Mouse (Mus musculus): ENCODE measurements around the gene Nadk2. TPM values are rescaled to one million over a fixed set of nuclear protein-coding genes. Genes with fewer than 3 reads are reported as not detected.

Gene Nadk2
- total and polyA plus RNA-seq, 3 experiments: 20.9 to 74.8 (median 61.4) TPM

DNA sequence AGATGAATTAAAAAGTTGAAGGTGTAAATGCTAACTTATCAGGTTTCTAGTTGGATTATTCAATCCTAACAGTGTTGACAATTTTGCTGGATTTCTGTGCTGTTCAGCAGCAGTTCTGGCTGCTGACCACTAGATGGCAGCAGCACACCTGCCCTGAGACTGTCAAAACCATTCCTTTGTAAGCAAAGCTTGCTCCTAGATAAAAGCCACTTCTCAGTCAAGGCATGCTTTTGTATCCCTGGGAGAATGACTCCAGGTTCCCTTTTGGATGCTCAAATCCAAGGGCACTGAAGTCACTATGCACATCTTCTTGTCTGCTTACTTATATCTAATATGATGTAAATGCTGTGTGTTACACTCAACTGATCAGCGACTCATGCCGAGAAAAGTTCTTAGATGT, 49.0 kb downstream of the Nadk2 start:
- intact Hi-C loops (cut with DNase I): no loop called here
- Histone ChIP-seq H3K36me3 (ENCODE audit: control insufficient read depth, insufficient read depth, low read length) (no peaks in the 10 kb centered on the region), H3K79me2 (replicated peaks; ENCODE audit: control insufficient read depth, insufficient read depth, low read length) (no peaks in the 10 kb centered on the region), H3K9ac (ENCODE audit: low read depth, low read length) (no peak overlapping the region), H3K27me3 (ENCODE audit: control insufficient read depth, insufficient read depth, low read length) (no peaks in the 10 kb centered on the region), H3K4me3 (no peak overlapping the region), H3K4me1 (ENCODE audit: control insufficient read depth, insufficient read depth, low read length) (no peaks in the 10 kb centered on the region), H3K27ac (no peak overlapping the region)
- WGBS: 97% methylated on average over 2 of the region's 2 CpGs
- TF ChIP-seq POLR2A (IDR thresholded peaks at IDR 0.05; ENCODE audit: insufficient read depth, low read depth, low read length): no peak
- no peak for TF ChIP-seq CTCF (IDR thresholded peaks at IDR 0.05)
- peak; percentile 86 for TF ChIP-seq EP300 (IDR thresholded peaks at IDR 0.05; ENCODE audit: insufficient read depth, low read depth, low read length)
- DNase-seq: peak; percentile 37 to 45

- Histone ChIP-seq H3K27me3 (ENCODE audit: control insufficient read depth, insufficient read depth, low read length) (no peaks in the 10 kb centered on the region), H3K79me2 (replicated peaks; ENCODE audit: control insufficient read depth, insufficient read depth, low read length) (no peaks in the 10 kb centered on the region), H3K9ac (ENCODE audit: low read depth, low read length) (no peak overlapping the region), H3K4me3 (no peak overlapping the region), H3K36me3 (ENCODE audit: control insufficient read depth, insufficient read depth, low read length) (no peaks in the 10 kb centered on the region), H3K27ac (no peak overlapping the region), H3K4me1 (ENCODE audit: control insufficient read depth, insufficient read depth, low read length) (no peaks in the 10 kb centered on the region)
- intact Hi-C loops (cut with DNase I): no loop called here
- TF ChIP-seq CTCF (IDR thresholded peaks at IDR 0.05) (no peak), EP300 (IDR thresholded peaks at IDR 0.05; ENCODE audit: insufficient read depth, low read depth, low read length) (no peak), POLR2A (IDR thresholded peaks at IDR 0.05; ENCODE audit: insufficient read depth, low read depth, low read length) (no peak)
- DNase-seq: no peak
- WGBS: 71% methylated on average over 4 of the region's 4 CpGs
Measured at GRCm38 (mm10) chr15:9122989-9123388, 51.9 kb downstream of the Nadk2 start.

DNA sequence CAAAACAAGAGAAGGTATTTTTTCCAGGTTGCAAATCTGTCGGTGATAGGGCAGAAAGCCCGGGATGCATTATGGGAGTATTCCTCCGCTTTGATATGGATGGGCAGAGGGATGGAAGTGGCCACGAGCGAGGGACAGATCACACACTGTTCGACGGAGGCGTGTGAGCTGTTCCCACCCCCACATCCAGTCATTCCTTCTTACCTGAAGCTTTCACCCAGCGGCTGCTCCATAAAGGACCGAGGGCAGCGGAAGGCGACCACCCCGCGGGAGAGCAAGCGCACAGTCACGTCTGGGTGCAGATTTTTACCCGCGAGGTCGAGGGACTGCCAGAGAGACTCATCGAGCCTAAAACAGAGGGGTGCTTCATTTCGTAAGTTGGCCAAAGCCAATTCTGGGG, 53.8 kb downstream of the Nadk2 start:
- Histone ChIP-seq H3K36me3 (ENCODE audit: control insufficient read depth, insufficient read depth, low read length) (no peaks in the 10 kb centered on the region), H3K27me3 (ENCODE audit: control insufficient read depth, insufficient read depth, low read length) (no peaks in the 10 kb centered on the region), H3K9ac (ENCODE audit: low read depth, low read length) (no peak overlapping the region), H3K4me1 (ENCODE audit: control insufficient read depth, insufficient read depth, low read length) (no peaks in the 10 kb centered on the region), H3K79me2 (replicated peaks; ENCODE audit: control insufficient read depth, insufficient read depth, low read length) (no peaks in the 10 kb centered on the region), H3K27ac (no peak overlapping the region), H3K4me3 (no peak overlapping the region)
- DNase-seq: no peak
- TF ChIP-seq EP300 (IDR thresholded peaks at IDR 0.05; ENCODE audit: insufficient read depth, low read depth, low read length): no peak
- TF ChIP-seq CTCF (IDR thresholded peaks at IDR 0.05): no peak
- no peak for TF ChIP-seq POLR2A (IDR thresholded peaks at IDR 0.05; ENCODE audit: insufficient read depth, low read depth, low read length)
- intact Hi-C loops (cut with DNase I): no loop called here
- 94% methylated on average over 21 of the region's 21 CpGs for WGBS

DNA sequence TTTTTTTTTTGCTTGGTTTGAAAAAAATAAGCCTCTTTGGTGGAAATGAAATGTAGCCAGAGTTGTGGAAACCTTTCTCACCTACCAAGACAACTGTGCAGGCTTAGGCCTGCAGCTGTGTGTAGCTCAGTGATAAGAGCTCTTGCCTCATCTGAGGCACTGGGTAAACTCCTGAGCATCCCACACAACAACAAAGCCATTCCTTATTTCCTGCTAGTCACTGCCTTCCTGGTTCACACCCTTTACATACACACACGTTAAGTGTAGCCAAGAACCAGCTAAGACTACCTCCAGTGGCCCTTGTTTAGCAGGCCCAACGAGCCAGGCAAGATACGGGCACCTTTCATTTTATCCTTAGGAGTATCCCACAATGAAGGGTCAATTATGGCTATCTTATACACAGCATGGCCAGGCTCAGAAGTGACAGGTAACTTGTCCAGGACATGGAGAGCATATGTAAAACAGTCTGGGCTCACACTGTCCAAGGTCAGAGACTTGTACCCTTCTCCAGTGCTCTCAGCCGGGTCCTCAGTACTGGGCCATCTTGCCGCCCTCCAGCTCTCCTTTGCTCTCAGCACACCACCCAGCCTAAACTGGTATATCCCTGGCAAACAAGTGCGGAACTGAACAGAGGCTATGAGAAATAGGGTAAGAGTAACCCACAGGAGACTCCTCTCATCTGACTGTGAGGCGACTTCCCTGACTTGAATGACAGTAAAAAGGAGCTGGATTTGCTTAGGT, 56.2 kb downstream of the Nadk2 start:
- Histone ChIP-seq H3K9ac (ENCODE audit: low read depth, low read length) (no peak overlapping the region), H3K4me1 (ENCODE audit: control insufficient read depth, insufficient read depth, low read length) (no peaks in the 10 kb centered on the region), H3K27ac (no peak overlapping the region), H3K36me3 (ENCODE audit: control insufficient read depth, insufficient read depth, low read length) (no peaks in the 10 kb centered on the region), H3K27me3 (ENCODE audit: control insufficient read depth, insufficient read depth, low read length) (no peaks in the 10 kb centered on the region), H3K79me2 (replicated peaks; ENCODE audit: control insufficient read depth, insufficient read depth, low read length) (no peaks in the 10 kb centered on the region), H3K4me3 (no peak overlapping the region)
- 81% methylated on average over 7 of the region's 7 CpGs for WGBS
- no peak for TF ChIP-seq CTCF (IDR thresholded peaks at IDR 0.05)
- no peak for TF ChIP-seq POLR2A (IDR thresholded peaks at IDR 0.05; ENCODE audit: insufficient read depth, low read depth, low read length)
- TF ChIP-seq EP300 (IDR thresholded peaks at IDR 0.05; ENCODE audit: insufficient read depth, low read depth, low read length): no peak
- DNase-seq: no peak
- intact Hi-C loops (cut with DNase I): no loop called here

DNA sequence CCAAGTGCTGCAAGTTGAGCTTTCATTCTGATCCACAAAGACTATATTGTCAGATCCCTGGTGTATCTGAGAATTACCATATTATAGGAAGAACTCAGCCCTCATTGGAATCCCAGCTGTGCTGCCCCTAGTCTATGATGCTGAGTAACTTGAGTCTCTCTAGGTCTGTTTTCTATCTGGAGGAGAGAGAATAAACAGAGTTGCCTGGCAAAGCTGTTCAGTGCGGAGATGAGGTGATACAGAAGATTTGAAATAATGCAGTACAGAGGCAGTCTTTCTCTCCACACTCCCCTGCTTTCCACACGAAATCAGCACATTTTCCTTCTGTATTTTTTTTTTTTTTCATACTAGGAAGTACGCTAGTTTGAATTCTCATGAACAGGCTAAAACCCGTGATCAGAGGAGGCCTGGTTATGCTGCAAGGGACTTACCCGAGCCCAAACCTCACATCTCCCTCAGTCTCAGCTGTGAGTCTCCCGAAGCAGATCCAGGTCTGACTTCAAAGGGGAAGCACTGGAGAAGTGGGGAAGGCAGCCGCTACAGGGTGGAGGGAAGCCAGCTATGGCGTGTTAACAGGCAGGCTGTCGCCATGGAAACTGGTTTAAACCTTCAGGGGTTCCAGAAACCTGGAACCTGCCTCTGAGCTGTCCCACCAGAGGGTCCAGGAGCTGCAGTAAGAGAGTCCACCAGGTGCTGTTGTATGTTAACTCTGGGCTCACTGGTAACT, 59.9 kb downstream of the Nadk2 start:
- H3K79me2 ChIP-seq (replicated peaks; ENCODE audit: control insufficient read depth, insufficient read depth, low read length): no peaks in the 10 kb centered on the region
- intact Hi-C loops (cut with DNase I): no loop called here
- H3K27me3 ChIP-seq (ENCODE audit: control insufficient read depth, insufficient read depth, low read length): no peaks in the 10 kb centered on the region
- TF ChIP-seq CTCF (IDR thresholded peaks at IDR 0.05): no peak
- TF ChIP-seq EP300 (IDR thresholded peaks at IDR 0.05; ENCODE audit: insufficient read depth, low read depth, low read length): no peak
- no peak for TF ChIP-seq POLR2A (IDR thresholded peaks at IDR 0.05; ENCODE audit: insufficient read depth, low read depth, low read length)
- peaks cover 5% of the 10 kb centered on the region for H3K4me1 ChIP-seq (ENCODE audit: control insufficient read depth, insufficient read depth, low read length)
- peak overlapping the region; percentile 28; the same call in 1 of the 2 replicates for H3K27ac ChIP-seq
- 84% methylated on average over 9 of the region's 9 CpGs for WGBS
- no peak overlapping the region for H3K4me3 ChIP-seq
- H3K9ac ChIP-seq (ENCODE audit: low read depth, low read length): no peak overlapping the region
- no peaks in the 10 kb centered on the region for H3K36me3 ChIP-seq (ENCODE audit: control insufficient read depth, insufficient read depth, low read length)
- peak in 1 of 2 experiments; percentile 12 for DNase-seq

- Histone ChIP-seq H3K36me3 (ENCODE audit: control insufficient read depth, insufficient read depth, low read length) (no peaks in the 10 kb centered on the region), H3K4me1 (ENCODE audit: control insufficient read depth, insufficient read depth, low read length) (peaks cover 5% of the 10 kb centered on the region), H3K27ac (peak overlapping the region; percentile 28; the same call in 1 of the 2 replicates), H3K4me3 (no peak overlapping the region), H3K9ac (ENCODE audit: low read depth, low read length) (no peak overlapping the region), H3K27me3 (ENCODE audit: control insufficient read depth, insufficient read depth, low read length) (no peaks in the 10 kb centered on the region), H3K79me2 (replicated peaks; ENCODE audit: control insufficient read depth, insufficient read depth, low read length) (no peaks in the 10 kb centered on the region)
- WGBS: 80% methylated on average over 4 of the region's 4 CpGs
- no peak for DNase-seq
- TF ChIP-seq CTCF (IDR thresholded peaks at IDR 0.05) (no peak), POLR2A (IDR thresholded peaks at IDR 0.05; ENCODE audit: insufficient read depth, low read depth, low read length) (no peak), EP300 (IDR thresholded peaks at IDR 0.05; ENCODE audit: insufficient read depth, low read depth, low read length) (no peak)
- intact Hi-C loops (cut with DNase I): no loop called here
Measured at GRCm38 (mm10) chr15:9131499-9131888, 60.4 kb downstream of the Nadk2 start.

Data from heart, adult 2 months (tissue).